Mouse (Mus musculus): ENCODE data around the gene Iqcf1. TPM values are rescaled to one million over a fixed set of nuclear protein-coding genes. Genes with fewer than 3 reads are reported as not detected.

Iqcf1 gene
- polyA plus RNA-seq, 1 experiment from 2014 or later, result not detected

DNA sequence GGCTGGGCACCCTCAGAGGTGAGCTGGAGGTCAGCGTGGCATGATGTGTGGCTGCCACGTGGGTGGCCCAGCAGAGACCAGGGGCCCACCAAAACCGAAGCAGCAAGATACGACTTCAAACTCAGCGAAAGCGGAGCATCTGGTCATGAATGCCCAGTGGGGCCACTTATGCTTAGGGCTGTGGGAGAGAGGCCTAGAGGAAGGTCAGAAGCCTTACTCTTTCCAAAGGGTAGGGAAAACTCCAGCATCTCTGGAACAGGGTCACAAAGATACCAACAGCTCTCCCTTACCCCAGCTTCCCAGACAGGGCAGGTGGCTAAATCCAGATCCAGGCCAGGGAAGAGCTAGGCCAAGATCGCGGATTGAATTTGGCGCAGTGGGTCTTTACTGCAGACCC, 42.6 kb upstream of the Iqcf1 start:
- Histone ChIP-seq H3K4me3 (replicated peaks) (peak overlapping the region; percentile 82), H3K9ac (peak overlapping the region; percentile 35; the same call in 1 of the 2 replicates), H3K27me3 (no peaks in the 10 kb centered on the region), H3K4me2 (peak overlapping the region; percentile 97), H3K27ac (peak overlapping the region; percentile 98), H3K9me3 (replicated peaks) (no peaks in the 10 kb centered on the region), H3K36me3 (peaks cover 23% of the 10 kb centered on the region), H3K4me1 (peaks cover 83% of the 10 kb centered on the region)
- no peak for ATAC-seq (replicated peaks; ENCODE audit: low FRiP score)
- 43% methylated on average over 9 of the region's 9 CpGs for WGBS

DNA sequence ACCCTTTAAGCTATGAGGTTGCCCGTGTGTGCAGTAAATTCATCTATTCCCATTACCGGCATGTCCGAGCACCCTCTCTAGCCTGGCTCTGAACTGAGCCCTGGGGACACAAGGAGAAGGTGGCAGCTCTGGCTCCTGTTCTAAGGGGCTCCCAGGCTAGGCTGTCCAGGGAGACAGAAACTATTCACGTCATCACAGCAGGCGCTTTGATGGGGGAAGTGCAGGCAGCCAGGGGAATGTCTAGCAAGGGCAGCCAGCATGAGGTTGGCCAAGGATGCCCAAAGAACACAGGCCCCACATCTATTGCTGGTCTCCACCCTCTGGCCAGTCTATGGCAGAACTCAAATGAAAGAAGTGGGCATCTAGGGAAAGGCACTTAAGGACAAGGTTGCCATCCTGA, 41.8 kb upstream of the Iqcf1 start:
- WGBS, result 68% methylated on average over 5 of the region's 5 CpGs
- peaks cover 77% of the 10 kb centered on the region for H3K4me1 ChIP-seq

DNA sequence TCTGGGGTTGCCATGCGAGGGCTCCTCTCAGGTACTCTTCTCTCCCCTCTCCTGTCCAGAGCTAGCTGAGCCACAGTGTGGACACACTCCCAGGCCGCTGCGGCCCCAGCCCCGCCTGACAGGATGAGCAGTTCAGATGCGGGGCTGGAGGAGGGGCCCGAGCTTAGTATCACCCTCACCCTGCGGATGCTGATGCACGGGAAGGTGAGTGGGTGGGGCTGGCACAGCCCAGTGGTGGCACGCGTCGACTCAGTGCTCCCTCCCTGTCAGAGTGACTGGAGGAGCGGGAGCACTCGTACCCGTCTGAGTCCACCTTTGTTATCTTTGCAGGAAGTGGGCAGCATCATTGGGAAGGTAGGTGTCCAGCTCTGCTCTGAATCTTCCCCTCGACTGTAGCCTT, 39.8 kb upstream of the Iqcf1 start:
- ATAC-seq (replicated peaks; ENCODE audit: low FRiP score), result no peak
- Histone ChIP-seq H3K4me2 (peak overlapping the region; percentile 12; the same call in 1 of the 2 replicates), H3K4me3 (replicated peaks) (no peak overlapping the region), H3K36me3 (peaks cover 42% of the 10 kb centered on the region), H3K27me3 (no peaks in the 10 kb centered on the region), H3K27ac (peak overlapping the region; percentile 64; the same call in 1 of the 2 replicates), H3K9me3 (replicated peaks) (no peaks in the 10 kb centered on the region), H3K9ac (no peak overlapping the region), H3K4me1 (peaks cover 82% of the 10 kb centered on the region)
- WGBS, result 49% methylated on average over 15 of the region's 15 CpGs

More for the DNA sequence above, 41.8 kb upstream of the Iqcf1 start:
- Histone ChIP-seq H3K4me3 (replicated peaks) (no peak overlapping the region), H3K36me3 (peaks cover 29% of the 10 kb centered on the region), H3K4me2 (no peak overlapping the region), H3K9me3 (replicated peaks) (no peaks in the 10 kb centered on the region), H3K9ac (no peak overlapping the region), H3K27ac (no peak overlapping the region), H3K27me3 (no peaks in the 10 kb centered on the region)
- no peak for ATAC-seq (replicated peaks; ENCODE audit: low FRiP score)

DNA sequence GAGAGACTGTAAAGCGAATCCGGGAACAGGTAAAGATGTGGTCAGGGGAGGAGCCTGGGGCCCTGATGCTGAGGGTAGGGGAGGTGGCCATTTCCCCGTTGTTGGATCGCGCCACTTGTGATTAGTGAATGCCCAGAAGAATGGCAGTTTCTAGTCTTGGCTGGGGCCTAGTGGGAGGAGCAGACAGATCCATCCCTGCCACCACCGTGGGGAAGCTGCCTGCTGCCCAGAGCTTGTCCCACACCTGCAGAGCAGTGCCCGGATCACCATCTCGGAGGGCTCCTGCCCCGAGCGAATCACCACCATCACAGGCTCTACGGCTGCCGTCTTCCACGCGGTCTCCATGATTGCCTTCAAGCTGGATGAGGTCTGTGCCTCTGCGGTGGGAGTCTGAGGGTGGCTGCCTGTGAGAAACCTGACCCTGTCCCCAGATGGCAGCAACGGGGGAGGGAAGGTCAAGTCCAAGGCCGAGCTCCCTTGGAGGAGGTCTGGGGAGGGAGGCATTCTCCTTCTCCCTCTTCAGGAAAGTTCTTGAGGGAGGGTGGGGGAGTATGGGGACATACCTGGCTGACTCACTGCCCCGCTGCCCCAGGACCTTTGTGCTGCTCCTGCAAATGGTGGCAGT, 39.3 kb upstream of the Iqcf1 start:
- no peak overlapping the region for H3K9ac ChIP-seq
- H3K36me3 ChIP-seq, result peaks cover 42% of the 10 kb centered on the region

DNA sequence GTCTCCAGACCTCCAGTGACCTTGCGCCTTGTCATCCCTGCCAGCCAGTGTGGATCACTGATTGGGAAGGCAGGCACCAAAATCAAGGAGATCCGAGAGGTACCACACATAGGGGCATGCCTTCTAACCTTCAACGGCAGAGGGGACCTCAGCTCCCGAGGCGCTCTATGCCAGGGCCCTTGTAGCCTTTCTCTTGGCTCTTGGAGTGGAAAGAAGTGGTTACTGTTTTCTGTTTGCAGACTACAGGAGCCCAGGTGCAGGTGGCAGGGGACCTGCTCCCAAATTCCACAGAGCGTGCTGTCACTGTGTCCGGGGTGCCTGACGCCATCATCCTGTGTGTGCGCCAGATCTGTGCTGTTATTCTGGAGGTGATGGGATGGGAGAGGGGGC, 38.7 kb upstream of the Iqcf1 start:
- Histone ChIP-seq H3K4me1 (peaks cover 82% of the 10 kb centered on the region), H3K36me3 (peaks cover 42% of the 10 kb centered on the region), H3K4me3 (replicated peaks) (no peak overlapping the region), H3K27ac (peak overlapping the region; percentile 64; the same call in 1 of the 2 replicates), H3K9me3 (replicated peaks) (no peaks in the 10 kb centered on the region), H3K27me3 (peaks cover 4% of the 10 kb centered on the region; the same call in 1 of the 2 replicates), H3K4me2 (no peak overlapping the region), H3K9ac (no peak overlapping the region)
- ATAC-seq (replicated peaks; ENCODE audit: low FRiP score), result no peak
- WGBS, result 73% methylated on average over 9 of the region's 9 CpGs

More for the DNA sequence above, 39.3 kb upstream of the Iqcf1 start:
- peaks cover 82% of the 10 kb centered on the region for H3K4me1 ChIP-seq
- peak overlapping the region; percentile 64 for H3K27ac ChIP-seq
- H3K4me2 ChIP-seq, result peak overlapping the region; percentile 12; the same call in 1 of the 2 replicates
- no peak overlapping the region for H3K4me3 ChIP-seq (replicated peaks)
- no peaks in the 10 kb centered on the region for H3K9me3 ChIP-seq (replicated peaks)
- 58% methylated on average over 18 of the region's 18 CpGs for WGBS
- no peaks in the 10 kb centered on the region for H3K27me3 ChIP-seq
- no peak for ATAC-seq (replicated peaks; ENCODE audit: low FRiP score)

DNA sequence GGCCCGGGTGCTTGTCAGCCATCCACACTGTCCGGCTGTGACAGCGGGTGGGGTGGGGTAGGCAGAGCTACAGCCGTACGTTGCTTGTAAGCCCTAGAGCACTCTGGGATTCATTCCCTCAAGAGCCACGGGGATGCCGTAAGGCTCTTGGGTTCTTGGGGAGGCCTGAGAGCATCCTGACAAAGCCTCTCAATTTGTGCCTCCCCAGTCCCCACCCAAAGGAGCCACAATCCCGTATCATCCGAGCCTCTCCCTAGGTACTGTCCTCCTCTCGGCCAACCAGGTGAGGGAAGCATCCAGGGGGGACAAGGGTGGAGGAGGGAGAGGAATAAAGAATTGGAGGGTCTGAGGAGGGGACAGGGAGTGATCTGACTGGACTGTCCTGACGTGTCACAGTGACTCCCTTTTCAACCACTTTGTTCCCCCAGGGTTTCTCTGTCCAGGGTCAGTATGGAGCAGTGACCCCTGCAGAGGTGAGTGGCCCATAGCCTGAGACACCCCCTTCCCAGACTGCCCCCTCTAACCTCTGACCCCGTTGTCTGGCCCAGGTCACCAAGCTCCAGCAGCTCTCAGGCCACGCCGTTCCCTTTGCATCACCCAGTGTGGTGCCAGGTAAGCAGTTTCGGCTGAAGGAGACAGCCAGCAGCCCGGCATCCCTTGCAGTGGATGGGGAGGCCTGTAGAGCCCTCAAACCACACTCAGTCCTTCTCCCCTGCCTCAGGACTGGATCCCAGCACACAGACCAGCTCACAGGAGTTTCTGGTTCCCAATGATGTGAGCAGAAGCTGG, 37.9 kb upstream of the Iqcf1 start:
- WGBS, result 79% methylated on average over 16 of the region's 16 CpGs
- H3K4me3 ChIP-seq (replicated peaks), result no peak overlapping the region
- peaks cover 42% of the 10 kb centered on the region for H3K36me3 ChIP-seq

DNA sequence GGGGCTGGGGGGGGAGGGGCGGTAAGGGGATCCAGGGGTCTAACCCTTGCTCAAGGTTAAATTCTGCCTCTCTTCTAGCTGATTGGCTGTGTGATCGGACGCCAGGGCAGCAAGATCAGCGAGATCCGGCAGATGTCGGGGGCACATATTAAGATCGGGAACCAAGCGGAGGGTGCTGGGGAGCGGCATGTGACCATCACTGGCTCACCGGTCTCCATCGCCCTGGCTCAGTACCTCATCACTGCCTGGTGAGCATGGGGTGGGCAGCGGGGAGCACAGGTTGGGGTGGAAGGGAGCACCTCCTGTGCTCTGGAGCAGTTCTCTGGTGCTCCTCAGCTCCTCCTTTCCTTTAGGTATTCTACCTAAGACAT, 37.4 kb upstream of the Iqcf1 start:
- Histone ChIP-seq H3K4me1 (peaks cover 69% of the 10 kb centered on the region), H3K27ac (no peak overlapping the region), H3K36me3 (peaks cover 42% of the 10 kb centered on the region), H3K27me3 (peaks cover 6% of the 10 kb centered on the region; the same call in 1 of the 2 replicates), H3K4me3 (replicated peaks) (no peak overlapping the region), H3K9ac (no peak overlapping the region), H3K4me2 (no peak overlapping the region), H3K9me3 (replicated peaks) (no peaks in the 10 kb centered on the region)
- no peak for ATAC-seq (replicated peaks; ENCODE audit: low FRiP score)
- WGBS, result 94% methylated on average over 12 of the region's 12 CpGs

More for the DNA sequence above, 37.9 kb upstream of the Iqcf1 start:
- Histone ChIP-seq H3K9me3 (replicated peaks) (no peaks in the 10 kb centered on the region), H3K4me1 (peaks cover 74% of the 10 kb centered on the region), H3K4me2 (no peak overlapping the region), H3K27ac (no peak overlapping the region), H3K27me3 (peaks cover 6% of the 10 kb centered on the region; the same call in 1 of the 2 replicates), H3K9ac (no peak overlapping the region)
- no peak for ATAC-seq (replicated peaks; ENCODE audit: low FRiP score)

DNA sequence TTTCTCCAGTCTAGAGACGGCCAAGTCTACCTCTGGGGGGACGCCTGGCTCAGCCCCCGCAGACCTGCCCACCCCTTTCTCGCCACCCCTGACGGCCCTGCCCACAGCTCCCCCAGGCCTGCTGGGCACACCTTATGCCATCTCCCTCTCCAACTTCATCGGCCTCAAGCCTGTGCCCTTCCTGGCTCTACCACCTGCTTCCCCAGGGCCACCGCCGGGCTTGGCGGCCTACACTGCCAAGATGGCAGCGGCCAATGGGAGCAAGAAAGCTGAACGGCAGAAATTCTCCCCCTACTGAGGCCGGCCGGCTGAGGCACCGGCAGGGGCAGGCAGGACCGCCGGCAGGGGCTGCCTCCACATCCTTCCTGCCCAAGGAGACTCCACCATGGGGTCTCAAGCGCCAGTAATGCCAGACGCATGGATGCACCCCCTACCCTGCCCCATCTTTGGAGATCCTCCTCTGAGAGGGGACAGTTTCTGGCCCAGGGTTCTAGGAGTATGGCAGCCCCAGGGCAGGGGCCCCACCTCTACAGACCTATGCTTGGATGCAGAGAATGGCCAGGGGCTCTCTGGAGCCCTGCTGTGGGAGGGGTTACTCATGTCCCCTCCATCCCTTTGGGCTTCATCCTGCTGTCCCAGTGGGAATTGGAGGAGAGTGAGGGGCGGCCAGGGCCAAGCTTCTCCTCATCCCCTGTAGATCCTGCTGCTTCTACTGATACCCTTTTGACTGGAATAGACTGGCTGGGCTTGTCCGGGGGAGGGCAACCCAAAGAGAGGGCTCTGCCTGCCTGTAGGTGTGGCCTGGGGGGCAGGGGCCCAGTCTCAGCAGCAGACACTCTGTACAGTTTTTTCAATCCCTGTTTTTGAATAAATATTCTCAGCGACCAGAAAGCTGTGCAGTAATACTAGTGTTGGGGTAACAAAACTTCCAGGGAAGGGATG, 36.4 kb upstream of the Iqcf1 start:
- no peak overlapping the region for H3K4me2 ChIP-seq
- WGBS, result 77% methylated on average over 21 of the region's 21 CpGs
- H3K27ac ChIP-seq, result no peak overlapping the region
- peaks cover 6% of the 10 kb centered on the region; the same call in 1 of the 2 replicates for H3K27me3 ChIP-seq
- H3K4me3 ChIP-seq (replicated peaks), result no peak overlapping the region
- H3K36me3 ChIP-seq, result peaks cover 42% of the 10 kb centered on the region
- ATAC-seq (replicated peaks; ENCODE audit: low FRiP score), result no peak
- no peaks in the 10 kb centered on the region for H3K9me3 ChIP-seq (replicated peaks)
- H3K4me1 ChIP-seq, result peaks cover 60% of the 10 kb centered on the region
- no peak overlapping the region for H3K9ac ChIP-seq

DNA sequence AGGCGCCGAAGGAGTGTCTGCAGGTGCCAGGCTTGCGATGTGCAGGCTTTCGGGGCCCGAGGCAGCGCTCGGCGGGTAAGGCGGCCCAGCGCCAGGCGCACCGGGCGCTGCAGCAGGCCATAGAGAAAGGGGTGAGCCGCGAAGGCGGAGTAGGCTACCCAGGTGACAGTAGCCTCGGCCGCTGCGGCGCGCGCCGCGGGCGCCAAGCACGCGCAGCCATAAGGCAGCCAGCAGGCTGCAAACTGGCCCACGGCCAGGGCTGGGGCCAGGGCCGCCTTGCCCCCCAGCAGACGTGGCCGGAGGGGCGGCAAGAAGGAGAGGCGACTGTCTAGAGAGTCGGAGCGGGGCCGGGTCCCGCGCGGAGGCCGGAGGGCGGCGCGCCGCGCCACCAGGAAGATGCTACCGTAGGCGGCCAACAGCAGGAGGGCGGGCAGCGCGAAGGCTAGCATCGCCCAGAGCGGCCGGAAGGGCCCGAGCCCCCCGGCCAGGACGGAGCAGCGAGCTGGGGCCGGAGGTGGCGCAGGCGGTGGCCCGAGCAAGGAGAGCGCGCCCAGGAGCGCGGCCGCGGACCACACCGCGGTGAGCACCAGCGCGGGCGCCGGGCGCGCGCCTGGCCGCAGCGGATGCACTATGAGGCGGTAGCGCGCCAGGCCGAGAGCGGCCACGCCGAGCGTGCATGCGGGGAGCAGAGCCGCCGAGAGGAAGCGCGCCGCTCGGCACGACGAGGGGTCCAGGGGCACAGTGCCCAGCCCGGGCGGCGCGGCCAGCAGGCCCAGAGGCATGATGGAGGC, 34.8 kb upstream of the Iqcf1 start:
- H3K27ac ChIP-seq, result peak overlapping the region; percentile 59
- peak overlapping the region; percentile 59 for H3K4me3 ChIP-seq (replicated peaks)
- WGBS, result 2% methylated on average over 99 of the region's 99 CpGs
- peaks cover 6% of the 10 kb centered on the region; the same call in 1 of the 2 replicates for H3K27me3 ChIP-seq
- H3K9me3 ChIP-seq (replicated peaks), result no peaks in the 10 kb centered on the region
- H3K9ac ChIP-seq, result peak overlapping the region; percentile 59
- peak overlapping the region; percentile 98 for H3K4me2 ChIP-seq
- ATAC-seq (replicated peaks; ENCODE audit: low FRiP score), result peak; percentile 78
- peaks cover 40% of the 10 kb centered on the region for H3K36me3 ChIP-seq
- peaks cover 45% of the 10 kb centered on the region for H3K4me1 ChIP-seq

DNA sequence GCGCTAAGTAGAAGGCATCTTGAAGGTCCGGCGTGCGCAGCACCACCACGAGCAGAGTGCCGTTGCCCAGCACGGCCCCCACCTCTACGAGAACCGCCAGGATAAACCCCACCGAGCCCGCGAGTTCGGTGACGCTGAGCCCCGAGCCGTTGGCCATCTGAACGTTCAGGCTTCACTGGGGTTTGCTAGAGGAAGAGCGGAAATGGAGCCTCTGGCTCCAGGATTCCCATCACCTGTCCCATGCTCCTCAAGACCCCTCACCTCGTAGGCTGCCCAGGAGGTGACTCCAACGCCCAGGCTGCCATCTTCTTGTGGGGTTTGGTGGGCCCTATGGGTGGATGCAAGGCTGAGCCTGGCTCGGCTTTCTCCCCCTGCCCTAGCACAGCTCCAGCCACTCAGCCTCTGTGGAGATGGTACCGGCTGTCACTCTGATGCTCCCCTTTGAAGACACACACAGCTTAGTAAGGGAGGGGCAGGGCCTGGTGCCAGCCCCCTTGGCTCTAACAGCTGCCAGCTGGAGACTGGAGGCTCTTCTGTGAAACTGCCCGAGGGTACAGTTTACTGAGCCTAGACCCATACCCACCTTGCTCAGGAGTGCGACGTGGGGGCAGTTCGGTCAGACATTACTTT, 34.1 kb upstream of the Iqcf1 start, which contains the start of gene Gpr62:
Gene Gpr62 (minus strand): TSS at position 368 of the 630 bp plus-strand sequence.
- H3K4me2 ChIP-seq, result peak within 1 kb of the TSS; percentile 98
- H3K4me3 ChIP-seq (replicated peaks), result peak within 1 kb of the TSS; percentile 59
- peak within 1 kb of the TSS; percentile 59 for H3K27ac ChIP-seq
- WGBS, result 24% methylated on average over 26 of the region's 26 CpGs
- peaks cover 37% of the 10 kb centered on the region for H3K4me1 ChIP-seq
- H3K9me3 ChIP-seq (replicated peaks), result no peaks in the 10 kb centered on the region
- peak within 1 kb of the TSS; percentile 59 for H3K9ac ChIP-seq
- peaks cover 32% of the 10 kb centered on the region for H3K36me3 ChIP-seq
- peaks cover 6% of the 10 kb centered on the region; the same call in 1 of the 2 replicates for H3K27me3 ChIP-seq
- no peak for ATAC-seq (replicated peaks; ENCODE audit: low FRiP score)

Measured in kidney, embryonic 15.5 days (tissue).